Mouse (Mus musculus) stomach, embryonic 15.5 days (tissue): ENCODE measurements around the gene Ctsa. TPM values are rescaled to one million over a fixed set of nuclear protein-coding genes. Genes with fewer than 3 reads are reported as not detected.

Source experiments
- ATAC-seq: fragments of 200-750 bp; cut with Nextera tagmentation; 2 replicates; pipeline ENCODE4 v1.8.0; 2017; ENCODE audit warnings: low read depth, moderate number of reproducible peaks, moderate TSS enrichment; ENCODE audit not compliant: insufficient read depth, low FRiP score
- H3K27ac ChIP-seq: fragments of 300-500 bp; sonication (generic); 2 replicates; pipeline ENCODE4 v1.5.1; 2015; ENCODE audit warnings: mild to moderate bottlenecking, inconsistent platforms
- H3K27me3 ChIP-seq: fragments of 300-500 bp; sonication (generic); replicated peaks from 2 replicates; pipeline ENCODE4 v1.6.1; 2015; ENCODE audit warnings: inconsistent platforms
- H3K36me3 ChIP-seq: fragments of 300-500 bp; sonication (generic); 2 replicates; pipeline ENCODE4 v1.6.1; 2015; ENCODE audit warnings: inconsistent platforms
- H3K4me1 ChIP-seq: fragments of 300-500 bp; sonication (generic); 2 replicates; pipeline ENCODE4 v1.6.1; 2015; ENCODE audit warnings: inconsistent platforms
- H3K4me2 ChIP-seq: fragments of 300-500 bp; sonication (generic); 2 replicates; pipeline ENCODE4 v1.6.1; 2015; ENCODE audit warnings: mild to moderate bottlenecking, inconsistent platforms
- H3K4me3 ChIP-seq: fragments of 300-500 bp; sonication (generic); replicated peaks from 2 replicates; pipeline ENCODE4 v1.5.1; 2015; ENCODE audit warnings: inconsistent platforms
- H3K9ac ChIP-seq: fragments of 300-500 bp; sonication (generic); 2 replicates; pipeline ENCODE4 v1.6.1; 2015; ENCODE audit warnings: inconsistent platforms
- H3K9me3 ChIP-seq: fragments of 300-500 bp; sonication (generic); 2 replicates; pipeline ENCODE4 v1.6.1; 2016; ENCODE audit warnings: inconsistent platforms
- WGBS: fragments of 180-500 bp; shearing (Covaris S2); methylation state at CpG from one replicate; pipeline ENCODE4 v1.1.7; 2015; 5-methylcytosine and 5-hydroxymethylcytosine counted together
- polyA plus RNA-seq: library from polyadenylated mRNA; unstranded; fragments of >200 nt; fragmentation: Nextera tagmentation; extraction: Ambion mirVana; gene quantifications from 2 replicates; pipeline ENCODE4 v1.2.1, GENCODE M21; 2015

Ctsa gene
- polyA plus RNA-seq, 1 experiment from 2014 or later = 132 TPM

- peaks cover 11% of the 10 kb centered on the region for H3K4me1 ChIP-seq
- H3K9me3 ChIP-seq = no peaks in the 10 kb centered on the region
- 0 out of 2 replicates have a peak overlapping the region, but pooled peaks have one; percentile 8 for H3K4me2 ChIP-seq
- no peak for ATAC-seq
- no peak overlapping the region for H3K9ac ChIP-seq
- no peaks in the 10 kb centered on the region for H3K27me3 ChIP-seq
- 0 out of 2 replicates have a peak overlapping the region, but pooled peaks have one; percentile 10 for H3K27ac ChIP-seq
- H3K4me3 ChIP-seq = no peak overlapping the region
- 62% methylated on average over 7 of the region's 7 CpGs for WGBS
- H3K36me3 ChIP-seq = peaks cover 10% of the 10 kb centered on the region; the same call in 1 of the 2 replicates
These were observed 26.1 kb upstream of the Ctsa start for GRCm38 (mm10) chr2:164806614-164807013.

- no peak overlapping the region for H3K4me2 ChIP-seq
- no peak overlapping the region for H3K9ac ChIP-seq
- peaks cover 12% of the 10 kb centered on the region; the same call in 1 of the 2 replicates for H3K4me1 ChIP-seq
- no peak overlapping the region for H3K4me3 ChIP-seq
- WGBS = 59% methylated on average over 2 of the region's 2 CpGs
- no peaks in the 10 kb centered on the region for H3K27me3 ChIP-seq
- H3K36me3 ChIP-seq = 0 out of 2 replicates have a peak, but pooled peaks cover under 1% of the 10 kb centered on the region
- ATAC-seq = no peak
- H3K27ac ChIP-seq = no peak overlapping the region
- no peaks in the 10 kb centered on the region for H3K9me3 ChIP-seq
These were observed 19.1 kb upstream of the Ctsa start for GRCm38 (mm10) chr2:164813557-164813956.

GRCm38 (mm10) chr2:164815348-164815747 lies 17.3 kb upstream of the Ctsa start:
- no peak overlapping the region for H3K4me3 ChIP-seq
- H3K9me3 ChIP-seq = no peaks in the 10 kb centered on the region
- WGBS = 86% methylated on average over 5 of the region's 5 CpGs
- H3K4me1 ChIP-seq = peaks cover 12% of the 10 kb centered on the region; the same call in 1 of the 2 replicates
- H3K27me3 ChIP-seq = no peaks in the 10 kb centered on the region
- no peak overlapping the region for H3K27ac ChIP-seq
- H3K4me2 ChIP-seq = no peak overlapping the region
- no peak for ATAC-seq
- peaks cover 6% of the 10 kb centered on the region; the same call in 1 of the 2 replicates for H3K36me3 ChIP-seq
- H3K9ac ChIP-seq = no peak overlapping the region

GRCm38 (mm10) chr2:164815821-164816220 lies 16.9 kb upstream of the Ctsa start:
- peaks cover 6% of the 10 kb centered on the region; the same call in 1 of the 2 replicates for H3K36me3 ChIP-seq
- H3K27me3 ChIP-seq = no peaks in the 10 kb centered on the region
- H3K9ac ChIP-seq = no peak overlapping the region
- no peak overlapping the region for H3K27ac ChIP-seq
- no peak overlapping the region for H3K4me3 ChIP-seq
- H3K4me2 ChIP-seq = no peak overlapping the region
- WGBS = 88% methylated on average over 8 of the region's 8 CpGs
- no peaks in the 10 kb centered on the region for H3K9me3 ChIP-seq
- peaks cover 12% of the 10 kb centered on the region; the same call in 1 of the 2 replicates for H3K4me1 ChIP-seq
- no peak for ATAC-seq

- Histone ChIP-seq H3K9me3 (no peaks in the 10 kb centered on the region), H3K36me3 (peaks cover 6% of the 10 kb centered on the region; the same call in 1 of the 2 replicates), H3K4me2 (no peak overlapping the region), H3K4me1 (peaks cover 12% of the 10 kb centered on the region; the same call in 1 of the 2 replicates), H3K27ac (no peak overlapping the region), H3K9ac (no peak overlapping the region), H3K27me3 (no peaks in the 10 kb centered on the region), H3K4me3 (no peak overlapping the region)
- ATAC-seq = no peak
- 65% methylated on average over 6 of the region's 6 CpGs for WGBS
These were observed 15.5 kb upstream of the Ctsa start for GRCm38 (mm10) chr2:164817206-164817605.

GRCm38 (mm10) chr2:164817703-164818102 lies 15.0 kb upstream of the Ctsa start:
- no peaks in the 10 kb centered on the region for H3K27me3 ChIP-seq
- peaks cover 12% of the 10 kb centered on the region; the same call in 1 of the 2 replicates for H3K4me1 ChIP-seq
- H3K36me3 ChIP-seq = peaks cover 6% of the 10 kb centered on the region; the same call in 1 of the 2 replicates
- H3K4me2 ChIP-seq = no peak overlapping the region
- no peak overlapping the region for H3K9ac ChIP-seq
- H3K27ac ChIP-seq = peak overlapping the region; percentile 14; the same call in 1 of the 2 replicates
- no peak overlapping the region for H3K4me3 ChIP-seq
- ATAC-seq = no peak
- H3K9me3 ChIP-seq = no peaks in the 10 kb centered on the region
- WGBS = 45% methylated on average over 5 of the region's 5 CpGs

- Histone ChIP-seq H3K4me3 (no peak overlapping the region), H3K36me3 (peaks cover 17% of the 10 kb centered on the region; the same call in 1 of the 2 replicates), H3K9ac (no peak overlapping the region), H3K27ac (no peak overlapping the region), H3K27me3 (no peaks in the 10 kb centered on the region), H3K4me1 (peaks cover 16% of the 10 kb centered on the region; the same call in 1 of the 2 replicates), H3K4me2 (no peak overlapping the region), H3K9me3 (no peaks in the 10 kb centered on the region)
- no peak for ATAC-seq
- WGBS = 88% methylated on average over 6 of the region's 6 CpGs
These were observed 11.6 kb upstream of the Ctsa start for GRCm38 (mm10) chr2:164821060-164821459.

- ATAC-seq = peak; percentile 99
- Histone ChIP-seq H3K4me2 (peak within 1 kb of the TSS; percentile 58), H3K4me3 (peak within 1 kb of the TSS; percentile 66), H3K36me3 (peaks cover 22% of the 10 kb centered on the region), H3K9ac (peak within 1 kb of the TSS; percentile 40; the same call in 1 of the 2 replicates), H3K27ac (peak within 1 kb of the TSS; percentile 75), H3K9me3 (no peaks in the 10 kb centered on the region), H3K4me1 (peaks cover 6% of the 10 kb centered on the region; the same call in 1 of the 2 replicates), H3K27me3 (no peaks in the 10 kb centered on the region)
- WGBS = 1% methylated on average over 32 of the region's 32 CpGs
These were observed 10.0 kb upstream of the Ctsa start, which contains the start of gene Zswim1 for GRCm38 (mm10) chr2:164822636-164823165. Gene Zswim1 (plus strand): TSS chr2:164822686.

- Histone ChIP-seq H3K9ac (peak overlapping the region; percentile 40; the same call in 1 of the 2 replicates), H3K4me1 (peaks cover 4% of the 10 kb centered on the region; the same call in 1 of the 2 replicates), H3K4me2 (peak overlapping the region; percentile 58), H3K27me3 (no peaks in the 10 kb centered on the region), H3K27ac (peak overlapping the region; percentile 75), H3K36me3 (peaks cover 22% of the 10 kb centered on the region), H3K4me3 (peak overlapping the region; percentile 66), H3K9me3 (no peaks in the 10 kb centered on the region)
- ATAC-seq = peak; percentile 45; the same call in 1 of the 2 replicates
- WGBS = under 1% methylated on average over 10 of the region's 10 CpGs
These were observed 9.5 kb upstream of the Ctsa start for GRCm38 (mm10) chr2:164823181-164823585.

GRCm38 (mm10) chr2:164823969-164824368 lies 8.7 kb upstream of the Ctsa start:
- Histone ChIP-seq H3K27me3 (no peaks in the 10 kb centered on the region), H3K27ac (no peak overlapping the region), H3K9ac (no peak overlapping the region), H3K4me1 (peaks cover 4% of the 10 kb centered on the region; the same call in 1 of the 2 replicates), H3K9me3 (no peaks in the 10 kb centered on the region), H3K36me3 (peaks cover 22% of the 10 kb centered on the region), H3K4me3 (no peak overlapping the region; the same call in 1 of the 2 replicates), H3K4me2 (peak overlapping the region; percentile 58; the same call in 1 of the 2 replicates)
- WGBS = 90% methylated on average over 4 of the region's 4 CpGs
- no peak for ATAC-seq

GRCm38 (mm10) chr2:164825521-164825920 lies 7.2 kb upstream of the Ctsa start:
- WGBS = 92% methylated on average over 17 of the region's 17 CpGs
- Histone ChIP-seq H3K27ac (no peak overlapping the region), H3K9ac (no peak overlapping the region), H3K9me3 (no peaks in the 10 kb centered on the region), H3K4me2 (no peak overlapping the region), H3K36me3 (peaks cover 16% of the 10 kb centered on the region), H3K27me3 (no peaks in the 10 kb centered on the region), H3K4me3 (no peak overlapping the region), H3K4me1 (peaks cover 4% of the 10 kb centered on the region; the same call in 1 of the 2 replicates)
- ATAC-seq = no peak

GRCm38 (mm10) chr2:164827146-164827850 lies 5.4 kb upstream of the Ctsa start:
- Histone ChIP-seq H3K4me2 (no peak overlapping the region), H3K27me3 (no peaks in the 10 kb centered on the region), H3K27ac (no peak overlapping the region), H3K4me1 (peaks cover 4% of the 10 kb centered on the region), H3K9me3 (no peaks in the 10 kb centered on the region), H3K4me3 (no peak overlapping the region), H3K36me3 (peaks cover 16% of the 10 kb centered on the region), H3K9ac (no peak overlapping the region)
- ATAC-seq = no peak
- 86% methylated on average over 16 of the region's 16 CpGs for WGBS
